Mouse (Mus musculus): ENCODE results near the gene Rab25. TPM values are rescaled to one million over a fixed set of nuclear protein-coding genes. Genes with fewer than 3 reads are reported as not detected.

Gene Rab25
- polyA plus RNA-seq, 1 experiment from 2014 or later = 0.29 TPM

GRCm38 (mm10) chr3:88544955-88545591 is 3.0 kb downstream of the Rab25 start:
- TF ChIP-seq EP300 (IDR thresholded peaks at IDR 0.05; ENCODE audit: low read depth) = no peak
- no peak for TF ChIP-seq CTCF (IDR thresholded peaks at IDR 0.05; ENCODE audit: low read depth)
- Histone ChIP-seq H3K27ac (ENCODE audit: low read depth) (no peak overlapping the region), H3K27me3 (ENCODE audit: insufficient read depth, low read length) (no peaks in the 10 kb centered on the region), H3K4me1 (ENCODE audit: insufficient read depth) (peaks cover 2% of the 10 kb centered on the region; the same call in 1 of the 2 replicates), H3K36me3 (replicated peaks; ENCODE audit: insufficient read depth, low read length) (no peaks in the 10 kb centered on the region), H3K4me3 (ENCODE audit: low read depth, low read length) (no peak overlapping the region), H3K9ac (replicated peaks) (no peak overlapping the region), H3K4me2 (ENCODE audit: low read depth, low read length) (no peak overlapping the region), H3K9me3 (ENCODE audit: low read length) (no peaks in the 10 kb centered on the region)
- no peak; the same call in 1 of the 2 replicates for ATAC-seq
- no peak for DNase-seq
- WGBS (ENCODE audit: insufficient replicate concordance) = 54% methylated on average over 20 of the region's 20 CpGs

- Histone ChIP-seq H3K9ac (replicated peaks) (no peak overlapping the region), H3K9me3 (ENCODE audit: low read length) (no peaks in the 10 kb centered on the region), H3K27me3 (ENCODE audit: insufficient read depth, low read length) (no peaks in the 10 kb centered on the region), H3K4me1 (ENCODE audit: insufficient read depth) (peaks cover 2% of the 10 kb centered on the region; the same call in 1 of the 2 replicates), H3K27ac (ENCODE audit: low read depth) (no peak overlapping the region), H3K36me3 (replicated peaks; ENCODE audit: insufficient read depth, low read length) (no peaks in the 10 kb centered on the region), H3K4me3 (ENCODE audit: low read depth, low read length) (no peak overlapping the region), H3K4me2 (ENCODE audit: low read depth, low read length) (no peak overlapping the region)
- TF ChIP-seq EP300 (IDR thresholded peaks at IDR 0.05; ENCODE audit: low read depth) (no peak), CTCF (IDR thresholded peaks at IDR 0.05; ENCODE audit: low read depth) (peak; percentile 71)
- WGBS (ENCODE audit: insufficient replicate concordance) = 42% methylated on average over 5 of the region's 5 CpGs
- peak; percentile 50 for DNase-seq
- peak; percentile 62 for ATAC-seq
Measured at GRCm38 (mm10) chr3:88544514-88544913, 3.6 kb downstream of the Rab25 start.

GRCm38 (mm10) chr3:88543651-88544410 is 4.3 kb downstream of the Rab25 start:
- no peak overlapping the region for H3K4me3 ChIP-seq (ENCODE audit: low read depth, low read length)
- no peak overlapping the region for H3K4me2 ChIP-seq (ENCODE audit: low read depth, low read length)
- TF ChIP-seq EP300 (IDR thresholded peaks at IDR 0.05; ENCODE audit: low read depth) (no peak), CTCF (IDR thresholded peaks at IDR 0.05; ENCODE audit: low read depth) (no peak)
- H3K27ac ChIP-seq (ENCODE audit: low read depth) = no peak overlapping the region
- H3K27me3 ChIP-seq (ENCODE audit: insufficient read depth, low read length) = no peaks in the 10 kb centered on the region
- ATAC-seq = 0 out of 2 replicates have a peak, but pooled peaks have one; percentile 31
- H3K9me3 ChIP-seq (ENCODE audit: low read length) = no peaks in the 10 kb centered on the region
- H3K36me3 ChIP-seq (replicated peaks; ENCODE audit: insufficient read depth, low read length) = no peaks in the 10 kb centered on the region
- WGBS (ENCODE audit: insufficient replicate concordance) = 57% methylated on average over 5 of the region's 5 CpGs
- H3K9ac ChIP-seq (replicated peaks) = no peak overlapping the region
- no peak for DNase-seq
- peaks cover 2% of the 10 kb centered on the region; the same call in 1 of the 2 replicates for H3K4me1 ChIP-seq (ENCODE audit: insufficient read depth)

GRCm38 (mm10) chr3:88543174-88543573 is 4.9 kb downstream of the Rab25 start:
- no peak for DNase-seq
- no peak overlapping the region for H3K9ac ChIP-seq (replicated peaks)
- no peak for ATAC-seq
- no peak overlapping the region for H3K4me2 ChIP-seq (ENCODE audit: low read depth, low read length)
- H3K4me1 ChIP-seq (ENCODE audit: insufficient read depth) = peaks cover 2% of the 10 kb centered on the region; the same call in 1 of the 2 replicates
- H3K4me3 ChIP-seq (ENCODE audit: low read depth, low read length) = no peak overlapping the region
- H3K36me3 ChIP-seq (replicated peaks; ENCODE audit: insufficient read depth, low read length) = no peaks in the 10 kb centered on the region
- no peak overlapping the region for H3K27ac ChIP-seq (ENCODE audit: low read depth)
- no peaks in the 10 kb centered on the region for H3K9me3 ChIP-seq (ENCODE audit: low read length)
- no peaks in the 10 kb centered on the region for H3K27me3 ChIP-seq (ENCODE audit: insufficient read depth, low read length)
- TF ChIP-seq CTCF (IDR thresholded peaks at IDR 0.05; ENCODE audit: low read depth) = no peak
- no peak for TF ChIP-seq EP300 (IDR thresholded peaks at IDR 0.05; ENCODE audit: low read depth)
- WGBS (ENCODE audit: insufficient replicate concordance) = 81% methylated on average over 8 of the region's 8 CpGs

- WGBS (ENCODE audit: insufficient replicate concordance) = 82% methylated on average over 4 of the region's 4 CpGs
- no peak overlapping the region for H3K9ac ChIP-seq (replicated peaks)
- no peak for ATAC-seq
- DNase-seq = no peak
- H3K36me3 ChIP-seq (replicated peaks; ENCODE audit: insufficient read depth, low read length) = no peaks in the 10 kb centered on the region
- H3K4me2 ChIP-seq (ENCODE audit: low read depth, low read length) = no peak overlapping the region
- H3K4me3 ChIP-seq (ENCODE audit: low read depth, low read length) = no peak overlapping the region
- no peak overlapping the region for H3K27ac ChIP-seq (ENCODE audit: low read depth)
- H3K27me3 ChIP-seq (ENCODE audit: insufficient read depth, low read length) = no peaks in the 10 kb centered on the region
- TF ChIP-seq EP300 (IDR thresholded peaks at IDR 0.05; ENCODE audit: low read depth) = no peak
- no peak for TF ChIP-seq CTCF (IDR thresholded peaks at IDR 0.05; ENCODE audit: low read depth)
- H3K4me1 ChIP-seq (ENCODE audit: insufficient read depth) = peaks cover 2% of the 10 kb centered on the region; the same call in 1 of the 2 replicates
- no peaks in the 10 kb centered on the region for H3K9me3 ChIP-seq (ENCODE audit: low read length)
Measured at GRCm38 (mm10) chr3:88542486-88542885, 5.6 kb downstream of the Rab25 start.

GRCm38 (mm10) chr3:88541622-88542401 is 6.3 kb downstream of the Rab25 start:
- Histone ChIP-seq H3K27me3 (ENCODE audit: insufficient read depth, low read length) (no peaks in the 10 kb centered on the region), H3K4me2 (ENCODE audit: low read depth, low read length) (no peak overlapping the region), H3K4me1 (ENCODE audit: insufficient read depth) (peaks cover 2% of the 10 kb centered on the region), H3K9me3 (ENCODE audit: low read length) (no peaks in the 10 kb centered on the region), H3K9ac (replicated peaks) (no peak overlapping the region), H3K36me3 (replicated peaks; ENCODE audit: insufficient read depth, low read length) (no peaks in the 10 kb centered on the region), H3K27ac (ENCODE audit: low read depth) (no peak overlapping the region), H3K4me3 (ENCODE audit: low read depth, low read length) (no peak overlapping the region)
- TF ChIP-seq CTCF (IDR thresholded peaks at IDR 0.05; ENCODE audit: low read depth) (no peak), EP300 (IDR thresholded peaks at IDR 0.05; ENCODE audit: low read depth) (no peak)
- WGBS (ENCODE audit: insufficient replicate concordance) = 80% methylated on average over 7 of the region's 7 CpGs
- DNase-seq (no peak), ATAC-seq (no peak)

All from liver, postnatal 0 days (tissue).